Mouse (Mus musculus): Measurements from ENCODE around the gene Bbip1. TPM values are rescaled to one million over a fixed set of nuclear protein-coding genes. Genes with fewer than 3 reads are reported as not detected.
A peak's percentile ranks its signal among the peaks of the same experiment; 100 is the strongest.

Bbip1 gene
- total and polyA plus RNA-seq, 2 experiments from 2014 or later, result 138 to 196 TPM

DNA sequence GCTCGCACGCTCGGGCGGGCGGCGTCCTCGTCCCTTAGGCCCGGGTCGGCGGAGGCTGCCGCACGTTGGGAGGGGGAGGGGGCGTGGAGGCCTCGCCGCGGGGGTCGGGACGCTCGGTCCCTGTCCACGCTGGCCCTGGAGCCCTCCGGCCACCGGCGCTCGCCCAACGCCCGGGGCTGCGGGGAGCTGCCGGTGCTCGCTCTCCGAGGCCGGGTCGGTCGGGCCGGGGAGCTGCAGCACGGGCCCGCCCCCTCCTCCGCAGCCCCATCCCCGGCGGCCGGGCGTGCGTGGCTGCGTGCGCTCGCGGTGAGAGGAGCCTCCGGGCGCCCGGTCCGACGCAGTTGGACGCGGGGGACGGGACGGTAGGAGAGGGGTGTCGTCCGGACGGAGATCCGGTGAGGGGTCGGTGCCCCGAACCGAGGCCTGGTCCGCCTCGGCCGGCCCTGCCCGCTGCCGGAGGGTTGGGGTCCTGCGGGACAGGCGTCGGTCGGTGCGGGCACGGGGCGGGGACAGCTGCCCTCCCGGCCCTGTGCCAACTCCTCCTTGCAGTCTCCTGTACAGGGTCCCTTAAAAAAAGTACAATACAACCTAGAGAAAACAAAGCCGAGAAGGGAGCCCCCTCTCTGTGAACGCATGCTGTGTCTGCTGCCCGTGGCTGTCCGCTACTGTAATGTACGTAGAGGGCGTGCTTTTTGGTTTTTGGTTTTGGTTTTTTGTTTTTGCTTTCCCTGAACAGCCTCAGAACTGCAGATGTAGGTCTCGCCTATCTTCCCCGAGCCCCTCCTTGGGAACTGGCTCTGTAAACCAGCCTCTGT lies 40.7 kb downstream of the Bbip1 start:
- Histone ChIP-seq H3K36me3 (ENCODE audit: insufficient read depth) (no peaks in the 10 kb centered on the region), H3K27ac (ENCODE audit: low read depth, low read length) (peak overlapping the region; percentile 91), H3K4me2 (ENCODE audit: low read depth) (peak overlapping the region; percentile 81), H3K27me3 (ENCODE audit: insufficient read depth, low read length) (no peaks in the 10 kb centered on the region), H3K4me3 (ENCODE audit: low read depth, low read length) (peak overlapping the region; percentile 94), H3K4me1 (ENCODE audit: insufficient read depth) (peaks cover 15% of the 10 kb centered on the region), H3K9me3 (ENCODE audit: low read length) (no peaks in the 10 kb centered on the region), H3K9ac (peak overlapping the region; percentile 84)
- DNase-seq, result peak; percentile 76
- WGBS, result under 1% methylated on average over 76 of the region's 83 CpGs
- ATAC-seq, result peak; percentile 72
- TF ChIP-seq CTCF (IDR thresholded peaks at IDR 0.05; ENCODE audit: low read depth), result peak; percentile 66

DNA sequence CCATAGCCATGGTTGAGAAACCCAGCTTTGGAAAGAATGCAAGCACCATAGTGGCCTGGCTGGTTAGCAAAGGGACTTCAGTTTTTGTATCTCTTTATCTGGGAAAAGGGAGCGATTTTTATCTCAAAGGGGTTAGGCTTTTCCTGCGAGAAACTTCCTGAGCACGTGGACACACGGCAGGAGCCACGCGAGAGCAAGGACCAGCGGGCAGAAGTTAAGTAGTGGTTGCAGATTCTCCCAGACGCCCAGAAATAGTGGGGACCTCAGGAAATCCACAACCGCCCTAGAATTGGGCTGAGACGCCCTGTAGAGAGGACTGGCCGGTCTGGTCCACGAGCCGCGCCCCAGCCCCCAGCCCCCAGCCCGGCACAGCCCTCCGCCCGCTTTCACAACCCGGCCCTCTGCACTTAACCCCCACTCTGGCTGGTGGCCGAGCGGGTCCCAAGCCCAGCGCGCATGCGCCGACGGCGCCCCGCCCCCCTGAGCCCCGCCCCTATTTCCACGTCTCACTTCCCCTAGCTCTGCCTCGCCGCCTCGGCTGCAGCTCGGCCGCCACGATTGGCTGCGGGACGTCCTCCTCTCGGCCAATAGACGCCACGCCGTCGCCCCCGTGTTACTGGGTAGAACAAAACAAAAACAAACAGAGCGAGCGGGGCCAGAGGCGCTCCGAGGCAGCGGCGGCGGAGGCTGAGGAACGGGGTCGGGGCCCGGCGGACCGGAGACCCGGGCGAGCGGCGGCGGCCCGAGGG lies 41.5 kb downstream of the Bbip1 start:
- peaks cover 15% of the 10 kb centered on the region for H3K4me1 ChIP-seq (ENCODE audit: insufficient read depth)
- DNase-seq (peak; percentile 99), ATAC-seq (peak; percentile 98)
- H3K27me3 ChIP-seq (ENCODE audit: insufficient read depth, low read length), result no peaks in the 10 kb centered on the region
- peak overlapping the region; percentile 84 for H3K9ac ChIP-seq
- H3K27ac ChIP-seq (ENCODE audit: low read depth, low read length), result peak overlapping the region; percentile 91
- H3K4me3 ChIP-seq (ENCODE audit: low read depth, low read length), result peak overlapping the region; percentile 94
- no peak for TF ChIP-seq CTCF (IDR thresholded peaks at IDR 0.05; ENCODE audit: low read depth)
- 1% methylated on average over 59 of the region's 61 CpGs for WGBS
- no peaks in the 10 kb centered on the region for H3K9me3 ChIP-seq (ENCODE audit: low read length)
- peak overlapping the region; percentile 81 for H3K4me2 ChIP-seq (ENCODE audit: low read depth)
- H3K36me3 ChIP-seq (ENCODE audit: insufficient read depth), result no peaks in the 10 kb centered on the region

DNA sequence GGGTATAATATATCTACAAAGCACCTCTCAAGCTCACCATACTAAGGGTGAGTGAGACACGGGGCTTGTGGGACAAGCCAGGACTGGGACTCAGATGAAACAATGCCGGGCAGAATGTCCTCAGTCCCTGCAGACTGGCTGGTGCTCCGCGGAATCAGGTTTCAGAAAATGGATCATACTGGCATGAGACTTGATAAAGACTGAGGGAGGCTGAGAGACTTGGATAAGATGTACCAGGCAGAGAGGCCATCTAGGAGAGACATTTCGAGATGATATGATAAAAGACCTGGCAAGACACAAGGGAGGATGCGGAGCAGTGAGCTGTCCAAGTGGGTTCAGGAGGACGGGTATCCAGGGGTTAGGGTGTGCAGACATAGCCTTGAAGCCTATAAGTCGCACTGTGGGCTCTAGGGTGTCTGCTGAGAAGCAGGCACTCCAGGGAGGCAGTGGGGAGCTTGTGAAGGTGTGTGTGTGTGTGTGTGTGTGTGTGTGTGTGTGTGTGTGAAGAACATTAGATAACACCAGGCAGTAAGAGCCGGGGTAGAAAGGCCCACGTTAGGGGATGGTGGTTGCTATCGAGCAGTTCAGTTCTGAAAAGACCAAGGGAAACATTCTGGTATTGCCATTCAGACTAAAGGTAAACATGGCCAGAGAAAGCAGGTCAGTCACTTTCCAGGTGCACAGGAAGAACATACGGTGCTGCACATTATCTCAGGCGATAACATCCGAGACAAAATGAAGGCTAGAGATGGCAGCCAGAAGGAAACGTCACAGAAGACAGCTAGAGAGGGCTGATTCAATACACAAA lies 42.3 kb downstream of the Bbip1 start:
- Histone ChIP-seq H3K4me1 (ENCODE audit: insufficient read depth) (peaks cover 15% of the 10 kb centered on the region), H3K9ac (peak overlapping the region; percentile 84), H3K27ac (ENCODE audit: low read depth, low read length) (peak overlapping the region; percentile 91), H3K4me3 (ENCODE audit: low read depth, low read length) (peak overlapping the region; percentile 94), H3K27me3 (ENCODE audit: insufficient read depth, low read length) (no peaks in the 10 kb centered on the region), H3K9me3 (ENCODE audit: low read length) (no peaks in the 10 kb centered on the region), H3K4me2 (ENCODE audit: low read depth) (peak overlapping the region; percentile 81), H3K36me3 (ENCODE audit: insufficient read depth) (no peaks in the 10 kb centered on the region)
- TF ChIP-seq CTCF (IDR thresholded peaks at IDR 0.05; ENCODE audit: low read depth), result no peak
- ATAC-seq (no peak), DNase-seq (no peak)
- 59% methylated on average over 15 of the region's 15 CpGs for WGBS

DNA sequence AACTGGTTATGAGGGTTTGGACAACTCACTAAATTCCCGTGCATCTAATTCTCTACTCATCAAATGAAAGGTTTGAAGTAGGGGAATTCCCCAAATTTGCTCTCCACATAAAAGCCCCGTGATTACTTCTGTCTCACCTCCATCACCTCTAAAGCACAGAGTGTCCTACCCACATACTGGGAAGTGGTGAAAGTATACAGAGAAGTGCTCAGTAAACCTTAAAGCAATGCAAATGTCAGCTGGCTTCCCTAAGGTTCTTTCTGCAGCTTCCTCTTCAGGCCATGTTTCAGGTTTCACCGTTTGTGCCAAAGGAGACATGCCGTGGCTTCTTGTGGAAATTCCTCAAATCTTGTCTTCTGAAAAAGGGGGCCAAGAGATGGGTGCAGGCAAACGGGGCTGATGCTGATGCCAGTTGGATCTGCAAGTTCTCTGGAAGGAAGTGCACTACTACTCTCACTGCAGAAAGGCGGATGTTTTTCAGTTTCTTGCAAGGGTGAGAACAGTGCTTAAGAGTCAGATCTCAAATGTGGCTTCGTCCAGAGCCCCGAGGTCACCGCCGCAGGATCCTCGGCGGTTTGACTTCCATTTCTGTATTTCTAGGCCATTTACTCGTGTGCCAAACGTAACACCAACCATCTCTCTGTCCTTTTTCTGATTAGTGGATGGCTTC lies 44.4 kb downstream of the Bbip1 start:
- Histone ChIP-seq H3K4me2 (ENCODE audit: low read depth) (no peak overlapping the region), H3K4me1 (ENCODE audit: insufficient read depth) (peaks cover 12% of the 10 kb centered on the region), H3K27ac (ENCODE audit: low read depth, low read length) (no peak overlapping the region), H3K36me3 (ENCODE audit: insufficient read depth) (no peaks in the 10 kb centered on the region), H3K27me3 (ENCODE audit: insufficient read depth, low read length) (no peaks in the 10 kb centered on the region), H3K9ac (no peak overlapping the region), H3K9me3 (ENCODE audit: low read length) (no peaks in the 10 kb centered on the region), H3K4me3 (ENCODE audit: low read depth, low read length) (no peak overlapping the region)
- no peak for TF ChIP-seq CTCF (IDR thresholded peaks at IDR 0.05; ENCODE audit: low read depth)
- WGBS, result 83% methylated on average over 14 of the region's 14 CpGs
- DNase-seq, result no peak
- no peak for ATAC-seq

DNA sequence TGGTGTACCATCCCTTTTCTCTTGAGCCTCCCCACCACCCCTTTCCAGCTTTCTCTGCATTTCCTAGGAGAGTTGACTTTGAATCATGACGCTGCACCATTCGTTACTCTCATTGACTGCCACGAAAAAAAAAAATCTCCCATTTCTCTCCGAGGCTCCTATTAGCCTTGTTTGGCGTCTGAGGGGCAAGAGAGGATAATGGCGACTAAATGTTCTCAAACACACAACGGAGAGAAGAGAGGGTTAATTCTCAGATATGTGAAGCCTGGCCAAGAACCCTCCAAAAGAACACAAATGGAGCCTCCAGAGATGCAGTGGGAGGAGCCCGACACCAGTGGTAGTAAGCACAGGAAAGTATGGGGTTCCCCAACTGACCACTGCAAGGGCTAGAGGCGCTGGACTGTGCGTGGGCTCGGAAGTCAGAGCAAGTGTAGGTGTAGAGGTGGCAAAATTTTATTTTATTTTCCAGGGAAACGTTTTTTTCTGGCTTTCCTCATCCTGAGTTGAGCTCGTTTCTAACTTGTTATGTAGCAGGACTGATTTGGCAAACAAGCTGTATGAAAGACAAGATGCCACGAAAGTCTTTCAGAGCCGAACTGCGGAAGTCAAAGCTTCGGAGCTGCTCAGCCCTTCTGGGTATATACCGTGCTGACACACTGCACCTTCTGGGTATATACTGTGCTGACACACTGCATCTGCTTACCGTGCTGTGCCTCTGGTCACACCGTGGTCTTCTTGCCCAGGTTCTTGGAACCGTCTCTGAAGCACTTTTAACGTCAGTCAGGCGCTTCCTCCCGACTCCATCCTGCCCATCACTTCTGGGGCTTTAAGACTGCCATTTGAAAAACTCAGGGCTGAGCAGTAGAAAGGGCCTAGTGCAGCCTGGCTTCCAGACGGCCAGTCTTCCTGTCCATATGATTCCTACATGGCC lies 45.2 kb downstream of the Bbip1 start:
- Histone ChIP-seq H3K4me2 (ENCODE audit: low read depth) (no peak overlapping the region), H3K9me3 (ENCODE audit: low read length) (no peaks in the 10 kb centered on the region), H3K27me3 (ENCODE audit: insufficient read depth, low read length) (no peaks in the 10 kb centered on the region), H3K27ac (ENCODE audit: low read depth, low read length) (no peak overlapping the region), H3K4me3 (ENCODE audit: low read depth, low read length) (no peak overlapping the region), H3K4me1 (ENCODE audit: insufficient read depth) (peaks cover 5% of the 10 kb centered on the region), H3K9ac (no peak overlapping the region), H3K36me3 (ENCODE audit: insufficient read depth) (no peaks in the 10 kb centered on the region)
- WGBS, result 74% methylated on average over 25 of the region's 25 CpGs
- ATAC-seq (no peak), DNase-seq (no peak)
- no peak for TF ChIP-seq CTCF (IDR thresholded peaks at IDR 0.05; ENCODE audit: low read depth)
